Mouse (Mus musculus): ENCODE measurements at regions not wholly inside any gene's neighbourhood (a gene's known extent, or its start where the extent isn't known, plus 50 kb on each side); places are given as distances from the start of the nearest gene placed in this dataset.

GRCm38 (mm10) chrX:42398836-42399235 lies 90.7 kb upstream of the Tex13c2 start:
- TF ChIP-seq CTCF (IDR thresholded peaks at IDR 0.05; ENCODE audit: low read depth, low read length) (no peak), POLR2A (IDR thresholded peaks at IDR 0.05; ENCODE audit: extremely low read depth, insufficient read depth, low read length) (no peak)

All from liver, adult 2 months (tissue).